28 mouse cellular contexts compared by ENCODE assay signal in the genomic region with DNA sequence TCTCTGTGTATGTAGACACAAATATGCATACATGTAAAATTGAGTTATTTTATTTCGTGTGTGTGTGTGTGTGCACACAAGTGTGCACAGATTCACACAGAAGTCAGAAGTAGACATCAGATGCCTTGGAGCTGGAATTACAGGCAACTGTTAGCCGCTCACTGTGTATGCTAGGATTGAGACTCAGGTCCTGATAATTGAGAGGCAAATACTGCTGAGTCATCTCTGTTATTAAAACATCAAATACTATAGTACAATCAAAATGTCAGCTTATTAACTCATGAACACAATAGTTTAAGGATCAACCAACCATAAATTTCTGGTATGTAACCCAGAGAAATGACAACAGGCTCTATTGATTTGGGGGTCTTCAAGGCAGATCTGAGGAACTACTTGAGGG.
"Had no signal": no experiment of that assay in that cellular context is flagged by ENCODE, and none has a peak within 500 bp of the region (broad histone marks: within the 10 kb centered on the region; RNA-seq: fewer than 3 reads in every experiment).

No protein-coding gene starts in this region.

- H3K36me3 ChIP-seq: heart, embryonic 10.5 days; heart, embryonic 12.5 days; hindbrain, embryonic 10.5 days; hindbrain, embryonic 12.5 days; intestine, embryonic 15.5 days; limb, embryonic 10.5 days; limb, embryonic 12.5 days; liver, embryonic 13.5 days had no signal

- H3K9me3 ChIP-seq: heart, embryonic 10.5 days; heart, embryonic 12.5 days; hindbrain, embryonic 10.5 days; hindbrain, embryonic 12.5 days; intestine, embryonic 15.5 days; limb, embryonic 10.5 days; limb, embryonic 12.5 days; liver, embryonic 13.5 days had no signal

- ATAC-seq: hindbrain, embryonic 16.5 days; inflammation-experienced regulatory T-cells, adult 6 months; intestine, embryonic 15.5 days; intestine, postnatal 0 days had no signal

- H3K4me2 ChIP-seq: heart, embryonic 12.5 days; hindbrain, embryonic 12.5 days; hindbrain, embryonic 14.5 days; intestine, embryonic 15.5 days; limb, embryonic 12.5 days; liver, embryonic 11.5 days; liver, embryonic 13.5 days had no signal

- H3K9ac ChIP-seq: heart, embryonic 12.5 days; hindbrain, embryonic 12.5 days; hindbrain, embryonic 14.5 days; intestine, embryonic 15.5 days; limb, embryonic 12.5 days; liver, embryonic 13.5 days had no signal

- H3K27me3 ChIP-seq: heart, embryonic 12.5 days; hindbrain, embryonic 12.5 days; intestine, embryonic 15.5 days; limb, embryonic 12.5 days; liver, embryonic 13.5 days had no signal

- H3K4me3 ChIP-seq: gastrocnemius, adult 2 months; heart, adult 2 months; heart, embryonic 10.5 days; heart, embryonic 12.5 days; hindbrain, embryonic 10.5 days; hindbrain, embryonic 12.5 days; intestine, embryonic 15.5 days; layer of hippocampus, adult 2 months; left cerebral cortex, adult 2 months; limb, embryonic 10.5 days; limb, embryonic 12.5 days; liver, embryonic 13.5 days had no signal

- H3K4me1 ChIP-seq: heart, embryonic 10.5 days; heart, embryonic 12.5 days; hindbrain, embryonic 10.5 days; hindbrain, embryonic 12.5 days; intestine, embryonic 15.5 days; limb, embryonic 10.5 days; limb, embryonic 12.5 days; liver, embryonic 13.5 days had no signal

- H3K27ac ChIP-seq: gastrocnemius, adult 2 months; heart, adult 2 months; heart, embryonic 10.5 days; hindbrain, embryonic 10.5 days; hindbrain, embryonic 12.5 days; hindbrain, embryonic 14.5 days; intestine, embryonic 15.5 days; layer of hippocampus, adult 2 months; left cerebral cortex, adult 2 months; limb, embryonic 10.5 days; limb, embryonic 12.5 days; liver, embryonic 13.5 days had no signal

- DNase-seq: gastrocnemius, adult 2 months; gastrocnemius, postnatal 14 days; gastrocnemius, postnatal 36 days; heart, adult 11 months; heart, adult 2 months; heart, postnatal 10 days; heart, postnatal 4 days; kidney, adult 18-20 months; kidney, adult 8-10 months; kidney, postnatal 10 days; kidney, postnatal 25 days; kidney, postnatal 4 days; liver; liver, embryonic 13.5 days had no signal
